Mouse (Mus musculus): ENCODE measurements around the gene Vopp1. TPM values are rescaled to one million over a fixed set of nuclear protein-coding genes. Genes with fewer than 3 reads are reported as not detected.
"Not testable (repeated sequence)": the region's sequence is repeated elsewhere in the genome, so short reads cannot be mapped to it uniquely, and the experiment has no call there.

The Vopp1 gene
- polyA plus RNA-seq, 1 experiment from 2014 or later = 243 TPM

DNA sequence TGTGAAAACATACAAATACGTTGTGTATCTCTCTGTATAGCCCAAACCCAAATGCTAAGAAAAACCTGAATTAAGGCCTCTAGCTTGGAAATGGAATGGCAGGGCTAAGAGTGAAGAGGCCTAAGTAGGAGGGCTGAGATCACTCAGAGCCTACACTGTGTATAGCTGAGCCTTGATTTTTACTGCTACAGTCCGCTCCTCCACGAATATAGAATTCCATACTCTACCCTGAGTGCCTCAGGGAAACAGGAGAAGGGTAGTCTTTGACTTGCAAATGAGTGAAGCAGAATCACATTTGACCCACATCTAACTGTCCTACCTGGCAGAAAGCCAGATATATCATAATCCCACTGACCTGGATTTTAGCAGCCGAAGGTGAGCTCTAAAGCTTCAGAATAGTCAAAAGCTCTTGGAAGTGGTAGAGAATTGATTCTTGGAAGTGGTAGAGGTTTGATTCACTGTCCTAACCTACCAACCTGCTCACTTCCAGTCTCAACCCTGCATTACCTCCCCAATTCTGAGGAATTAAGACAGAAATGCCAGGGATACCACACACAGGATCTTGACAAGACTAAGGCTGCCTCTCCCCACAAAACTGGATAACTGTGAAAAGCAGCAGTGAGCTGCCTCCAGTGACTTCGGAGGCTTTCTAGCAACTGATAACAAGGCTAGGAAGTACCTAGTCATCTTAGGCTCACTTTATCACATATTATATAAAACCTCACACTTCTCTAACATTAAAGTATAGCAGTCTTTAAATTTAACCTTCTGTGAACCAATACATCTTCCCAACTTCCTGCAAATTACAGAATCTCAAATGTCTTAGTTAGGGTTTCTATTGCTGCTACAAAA is 19.5 kb downstream of the Vopp1 start:
- no peaks in the 10 kb centered on the region for H3K27me3 ChIP-seq (replicated peaks)

DNA sequence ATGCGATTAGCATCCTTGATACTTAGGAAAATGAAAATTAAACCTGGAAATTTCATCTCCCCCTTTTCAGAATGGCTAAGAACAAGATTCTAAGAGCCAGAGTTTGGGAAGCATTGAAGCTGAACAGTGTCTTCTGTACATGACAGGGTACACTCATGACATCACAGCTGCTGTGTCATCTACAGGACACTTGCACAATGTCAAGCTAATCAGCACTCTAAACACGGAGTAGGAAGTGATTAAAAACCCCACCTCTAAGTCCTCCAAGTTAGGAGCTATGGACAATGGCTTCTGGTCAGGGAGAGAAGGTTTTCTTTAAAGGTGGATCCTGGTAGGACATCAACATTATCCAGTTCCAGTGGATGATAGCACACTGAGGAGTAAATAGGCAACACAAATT is 21.8 kb downstream of the Vopp1 start:
- Histone ChIP-seq H3K27ac (no peak overlapping the region), H3K4me1 (0 out of 2 replicates have a peak, but pooled peaks cover 3% of the 10 kb centered on the region), H3K27me3 (replicated peaks) (no peaks in the 10 kb centered on the region), H3K4me2 (no peak overlapping the region), H3K9me3 (no peaks in the 10 kb centered on the region), H3K9ac (no peak overlapping the region), H3K4me3 (no peak overlapping the region), H3K36me3 (replicated peaks) (no peaks in the 10 kb centered on the region)
- ATAC-seq (replicated peaks) = no peak
- WGBS = 86% methylated on average over 2 of the region's 2 CpGs

More for the DNA sequence above, 19.5 kb downstream of the Vopp1 start:
- WGBS = 79% methylated on average over 5 of the region's 5 CpGs
- H3K4me2 ChIP-seq = no peak overlapping the region
- 0 out of 2 replicates have a peak, but pooled peaks cover 3% of the 10 kb centered on the region for H3K4me1 ChIP-seq
- no peak overlapping the region for H3K9ac ChIP-seq
- 0 out of 2 replicates have a peak, but pooled peaks have one; percentile 54 for ATAC-seq (replicated peaks)
- H3K9me3 ChIP-seq = 0 out of 2 replicates have a peak, but pooled peaks cover 8% of the 10 kb centered on the region
- H3K27ac ChIP-seq = no peak overlapping the region
- no peaks in the 10 kb centered on the region for H3K36me3 ChIP-seq (replicated peaks)
- H3K4me3 ChIP-seq = no peak overlapping the region

DNA sequence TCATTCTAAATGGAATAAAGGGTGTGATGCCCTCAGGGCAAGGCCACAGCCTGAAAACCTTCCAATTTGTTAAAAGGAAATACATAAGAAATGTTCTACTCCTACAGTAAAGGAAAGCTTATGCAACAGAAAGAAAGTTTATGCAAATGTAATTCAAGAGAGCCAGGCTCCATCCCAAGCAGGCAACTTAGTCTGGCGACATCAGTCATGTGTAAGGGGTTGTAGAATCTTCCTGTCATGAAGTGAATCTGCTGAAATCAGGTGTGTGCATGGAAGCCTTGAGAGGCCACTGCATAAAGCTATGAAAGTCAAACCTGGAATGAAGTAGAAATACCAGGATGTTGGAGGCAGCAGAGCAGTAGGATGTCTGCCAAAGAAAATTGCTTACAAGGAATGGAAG is 26.0 kb downstream of the Vopp1 start:
- no peak overlapping the region for H3K4me2 ChIP-seq
- H3K4me3 ChIP-seq = no peak overlapping the region
- H3K4me1 ChIP-seq = no peaks in the 10 kb centered on the region
- ATAC-seq (replicated peaks) = no peak
- no peaks in the 10 kb centered on the region for H3K36me3 ChIP-seq (replicated peaks)
- 82% methylated on average over 1 of the region's 1 CpGs for WGBS
- no peaks in the 10 kb centered on the region for H3K9me3 ChIP-seq
- no peaks in the 10 kb centered on the region for H3K27me3 ChIP-seq (replicated peaks)
- H3K27ac ChIP-seq = no peak overlapping the region
- no peak overlapping the region for H3K9ac ChIP-seq

GRCm38 (mm10) chr6:57796853-57797423 is 28.0 kb downstream of the Vopp1 start:
- no peak overlapping the region for H3K4me2 ChIP-seq
- H3K4me1 ChIP-seq = no peaks in the 10 kb centered on the region
- H3K27ac ChIP-seq = no peak overlapping the region
- no peak overlapping the region for H3K4me3 ChIP-seq
- H3K36me3 ChIP-seq (replicated peaks) = no peaks in the 10 kb centered on the region
- no peaks in the 10 kb centered on the region for H3K9me3 ChIP-seq
- no peaks in the 10 kb centered on the region for H3K27me3 ChIP-seq (replicated peaks)
- ATAC-seq (replicated peaks) = no peak
- WGBS = 93% methylated on average over 3 of the region's 3 CpGs
- no peak overlapping the region for H3K9ac ChIP-seq

DNA sequence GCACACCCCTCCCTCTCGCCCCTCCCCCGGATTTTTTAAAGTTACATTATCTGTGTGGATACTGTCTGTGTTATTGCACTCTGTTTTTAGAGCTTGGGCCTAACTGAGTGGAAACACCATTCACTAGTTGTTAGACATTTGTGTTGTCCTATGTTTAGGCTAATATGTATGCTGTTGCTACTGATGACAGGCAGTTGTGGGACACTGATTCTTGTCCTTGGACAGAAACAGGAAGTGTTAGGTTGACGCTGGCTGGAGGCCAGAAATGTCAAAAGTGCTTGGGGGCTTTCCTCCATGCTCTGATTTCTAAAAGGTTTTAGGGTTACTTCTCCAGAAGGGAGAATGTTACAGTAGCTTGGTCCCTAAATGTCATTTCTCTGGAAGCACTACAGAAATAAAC is 29.1 kb downstream of the Vopp1 start:
- no peak overlapping the region for H3K4me2 ChIP-seq
- no peaks in the 10 kb centered on the region for H3K36me3 ChIP-seq (replicated peaks)
- WGBS = 58% methylated on average over 3 of the region's 3 CpGs
- no peak overlapping the region for H3K4me3 ChIP-seq
- H3K27me3 ChIP-seq (replicated peaks) = no peaks in the 10 kb centered on the region
- H3K27ac ChIP-seq = no peak overlapping the region
- H3K4me1 ChIP-seq = no peaks in the 10 kb centered on the region
- no peak for ATAC-seq (replicated peaks)
- no peaks in the 10 kb centered on the region for H3K9me3 ChIP-seq
- H3K9ac ChIP-seq = no peak overlapping the region

DNA sequence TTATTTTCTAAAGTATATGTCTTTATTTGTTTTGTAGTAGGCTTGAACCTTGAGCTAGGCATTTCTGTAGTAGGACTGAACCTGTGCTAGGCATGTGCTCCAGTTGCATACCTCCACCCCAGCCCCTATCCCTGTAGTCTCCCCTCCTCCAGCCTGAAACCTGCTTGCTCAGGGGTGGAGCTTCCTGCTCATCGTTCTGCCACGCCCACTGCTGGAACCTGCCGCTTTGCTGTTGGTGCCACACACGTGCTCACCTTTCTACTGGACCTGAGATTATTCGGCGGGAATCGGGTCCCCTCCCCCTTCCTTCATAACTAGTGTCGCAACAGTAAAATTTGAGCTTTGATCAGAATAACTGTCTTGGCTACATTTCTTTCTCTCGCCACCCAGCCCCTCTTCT is 32.1 kb downstream of the Vopp1 start:
- H3K4me1 ChIP-seq, H3K4me3 ChIP-seq: not testable (repeated sequence)
- WGBS = 76% methylated on average over 9 of the region's 9 CpGs

GRCm38 (mm10) chr6:57790542-57790941 is 34.4 kb downstream of the Vopp1 start:
- no peak overlapping the region for H3K4me2 ChIP-seq
- H3K4me1 ChIP-seq = no peaks in the 10 kb centered on the region
- H3K9ac ChIP-seq = no peak overlapping the region
- ATAC-seq (replicated peaks) = no peak
- H3K9me3 ChIP-seq = no peaks in the 10 kb centered on the region
- no peaks in the 10 kb centered on the region for H3K27me3 ChIP-seq (replicated peaks)
- no peak overlapping the region for H3K4me3 ChIP-seq
- 86% methylated on average over 4 of the region's 4 CpGs for WGBS
- H3K27ac ChIP-seq = no peak overlapping the region
- H3K36me3 ChIP-seq (replicated peaks) = peaks cover 6% of the 10 kb centered on the region; the same call in 1 of the 2 replicates

More for the DNA sequence above, 32.1 kb downstream of the Vopp1 start:
- not testable (repeated sequence) for H3K9ac ChIP-seq; H3K9me3 ChIP-seq; ATAC-seq (replicated peaks); H3K27ac ChIP-seq; H3K27me3 ChIP-seq (replicated peaks); H3K36me3 ChIP-seq (replicated peaks); H3K4me2 ChIP-seq

- no peak overlapping the region for H3K9ac ChIP-seq
- H3K27me3 ChIP-seq (replicated peaks) = no peaks in the 10 kb centered on the region
- H3K27ac ChIP-seq = no peak overlapping the region
- no peak for ATAC-seq (replicated peaks)
- 95% methylated on average over 6 of the region's 6 CpGs for WGBS
- H3K36me3 ChIP-seq (replicated peaks) = peaks cover 6% of the 10 kb centered on the region; the same call in 1 of the 2 replicates
- H3K4me3 ChIP-seq = no peak overlapping the region
- no peaks in the 10 kb centered on the region for H3K4me1 ChIP-seq
- H3K9me3 ChIP-seq = no peaks in the 10 kb centered on the region
- no peak overlapping the region for H3K4me2 ChIP-seq
These were observed 37.6 kb downstream of the Vopp1 start for GRCm38 (mm10) chr6:57787376-57787775.

- WGBS = 98% methylated on average over 1 of the region's 1 CpGs
- no peaks in the 10 kb centered on the region for H3K4me1 ChIP-seq
- ATAC-seq (replicated peaks) = no peak
- no peaks in the 10 kb centered on the region for H3K9me3 ChIP-seq
- H3K27me3 ChIP-seq (replicated peaks) = no peaks in the 10 kb centered on the region
- H3K27ac ChIP-seq = no peak overlapping the region
- H3K4me3 ChIP-seq = no peak overlapping the region
- no peak overlapping the region for H3K9ac ChIP-seq
- peaks cover 6% of the 10 kb centered on the region; the same call in 1 of the 2 replicates for H3K36me3 ChIP-seq (replicated peaks)
- H3K4me2 ChIP-seq = no peak overlapping the region
These were observed 40.7 kb downstream of the Vopp1 start for GRCm38 (mm10) chr6:57784251-57784650.

- no peaks in the 10 kb centered on the region for H3K27me3 ChIP-seq (replicated peaks)
- no peak overlapping the region for H3K9ac ChIP-seq
- no peak for ATAC-seq (replicated peaks)
- no peaks in the 10 kb centered on the region for H3K9me3 ChIP-seq
- 95% methylated on average over 1 of the region's 1 CpGs for WGBS
- no peak overlapping the region for H3K27ac ChIP-seq
- no peak overlapping the region for H3K4me3 ChIP-seq
- no peaks in the 10 kb centered on the region for H3K36me3 ChIP-seq (replicated peaks)
- H3K4me2 ChIP-seq = no peak overlapping the region
- no peaks in the 10 kb centered on the region for H3K4me1 ChIP-seq
These were observed 42.3 kb downstream of the Vopp1 start for GRCm38 (mm10) chr6:57782658-57783057.

DNA sequence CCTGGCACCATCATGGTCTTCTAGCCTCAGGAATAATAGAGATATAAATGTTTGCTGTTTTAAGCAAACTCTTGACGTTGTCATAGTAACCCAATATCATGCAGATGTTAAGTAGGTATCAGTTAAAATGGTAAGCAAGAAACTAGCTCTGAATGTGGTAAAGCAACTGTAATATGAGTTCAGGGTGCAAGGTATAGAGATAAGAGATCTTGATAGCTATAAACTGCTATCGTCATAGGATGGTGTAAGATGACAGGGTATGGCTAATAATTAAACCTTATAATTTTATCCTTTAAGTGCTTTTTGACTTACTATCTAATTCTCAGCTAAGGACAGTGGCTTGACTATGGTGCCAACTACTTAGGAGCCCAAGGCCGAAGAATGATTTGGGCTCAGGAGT is 44.6 kb downstream of the Vopp1 start:
- no peaks in the 10 kb centered on the region for H3K36me3 ChIP-seq (replicated peaks)
- ATAC-seq (replicated peaks) = no peak
- no peaks in the 10 kb centered on the region for H3K27me3 ChIP-seq (replicated peaks)
- no peaks in the 10 kb centered on the region for H3K9me3 ChIP-seq
- H3K4me1 ChIP-seq = no peaks in the 10 kb centered on the region
- WGBS = 95% methylated on average over 3 of the region's 3 CpGs
- H3K4me3 ChIP-seq = no peak overlapping the region
- H3K4me2 ChIP-seq = no peak overlapping the region
- H3K27ac ChIP-seq = no peak overlapping the region
- no peak overlapping the region for H3K9ac ChIP-seq

GRCm38 (mm10) chr6:57773792-57774191 is 51.2 kb downstream of the Vopp1 start:
- Histone ChIP-seq H3K27me3 (replicated peaks) (no peaks in the 10 kb centered on the region), H3K9ac (no peak overlapping the region), H3K4me2 (no peak overlapping the region), H3K36me3 (replicated peaks) (0 out of 2 replicates have a peak, but pooled peaks cover 5% of the 10 kb centered on the region), H3K27ac (no peak overlapping the region), H3K4me1 (no peaks in the 10 kb centered on the region), H3K9me3 (no peaks in the 10 kb centered on the region), H3K4me3 (no peak overlapping the region)
- 97% methylated on average over 1 of the region's 1 CpGs for WGBS
- no peak for ATAC-seq (replicated peaks)

Measured in midbrain, embryonic 15.5 days (tissue).